Mouse (Mus musculus) heart, postnatal 10 days (tissue): ENCODE results near the gene Dhx29. TPM values are rescaled to one million over a fixed set of nuclear protein-coding genes. Genes with fewer than 3 reads are reported as not detected.

Experiments used
- DNase-seq, 2 experiments: peaks; one replicate each; pipeline ENCODE4 v3.0.0; 2021
- intact Hi-C: fragments of 180-260 bp; cut with DNase I; formaldehyde crosslinking; loops from one replicate; pipeline ENCODE4 v1.15.1; 2025
- total RNA-seq, 2 experiments: library from RNA; stranded (reverse); gene quantifications; 2 replicates each; pipeline ENCODE4 v1.2.3; 2021

The Dhx29 gene
- 10 to 100 TPM; 12.8 to 15.9 TPM for total RNA-seq

DNA sequence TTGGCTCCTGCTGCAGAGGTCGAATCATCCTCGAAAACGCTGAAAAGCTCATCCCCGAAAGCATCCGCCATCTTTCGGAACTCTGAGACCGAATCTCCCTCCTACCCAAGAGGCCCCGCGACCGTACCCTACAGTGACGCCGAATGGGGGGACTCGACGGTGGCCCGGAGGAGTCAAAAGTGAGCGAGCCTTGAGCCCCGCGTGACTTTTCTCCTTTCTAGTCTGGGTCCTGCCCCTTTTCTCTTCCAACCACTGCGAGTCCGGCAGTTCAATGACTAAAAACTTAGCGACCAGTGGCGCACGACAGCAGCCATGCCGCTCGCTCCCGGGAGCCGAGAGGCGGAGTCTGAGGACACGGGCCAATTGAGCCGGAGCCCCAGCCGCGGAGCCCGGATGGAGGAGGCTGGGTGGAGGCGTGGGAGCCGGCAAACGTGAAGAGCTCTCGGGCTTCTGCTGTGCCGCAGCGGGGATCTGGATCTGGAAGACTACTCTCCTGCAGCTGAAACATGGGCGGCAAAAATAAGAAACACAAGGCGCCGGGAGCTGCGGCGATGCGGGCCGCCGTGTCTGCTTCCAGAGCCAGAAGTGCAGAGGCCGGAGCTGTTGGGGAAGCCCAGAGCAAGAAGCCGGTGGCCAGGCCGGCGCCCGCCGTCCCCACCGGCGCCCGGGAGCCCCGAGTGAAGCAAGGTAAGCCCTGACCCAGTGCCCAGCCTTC, at the start of gene Dhx29, which contains the start of gene Mtrex:
Dhx29 (plus strand) TSS at position 168 of the 715 bp plus-strand sequence.
Mtrex (minus strand) TSS at position 112 of the 715 bp plus-strand sequence.
- DNase-seq = peak; percentile 100
- intact Hi-C loops = loop anchor here (2.0 kb wide), 1 partner anchor 109 kb away; no protein-coding TSS in a partner anchor

DNA sequence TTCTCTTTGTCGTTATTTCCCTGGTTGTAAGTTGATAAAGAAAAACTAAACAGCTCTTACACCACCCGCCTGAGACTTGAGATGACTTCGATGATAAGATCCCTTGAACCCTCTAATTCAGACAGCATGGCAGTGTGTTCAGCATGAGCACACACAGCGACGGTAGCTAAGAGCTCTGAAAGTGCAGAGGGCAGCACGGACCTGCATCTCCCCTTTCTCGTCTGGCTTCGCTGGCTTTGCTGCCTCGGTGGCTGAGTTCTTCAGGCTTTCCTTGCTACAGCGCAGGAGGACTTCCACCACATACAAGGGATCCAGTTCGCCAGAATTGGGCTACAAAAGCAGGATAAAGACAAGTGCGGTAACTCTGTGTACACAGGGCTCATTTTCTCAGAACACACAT, 40.0 kb upstream of the Dhx29 start:
- intact Hi-C loops = no loop called here
- no peak for DNase-seq

GRCm38 (mm10) chr13:112902176-112902575, 25.1 kb upstream of the Dhx29 start:
- intact Hi-C loops = no loop called here
- DNase-seq = no peak

DNA sequence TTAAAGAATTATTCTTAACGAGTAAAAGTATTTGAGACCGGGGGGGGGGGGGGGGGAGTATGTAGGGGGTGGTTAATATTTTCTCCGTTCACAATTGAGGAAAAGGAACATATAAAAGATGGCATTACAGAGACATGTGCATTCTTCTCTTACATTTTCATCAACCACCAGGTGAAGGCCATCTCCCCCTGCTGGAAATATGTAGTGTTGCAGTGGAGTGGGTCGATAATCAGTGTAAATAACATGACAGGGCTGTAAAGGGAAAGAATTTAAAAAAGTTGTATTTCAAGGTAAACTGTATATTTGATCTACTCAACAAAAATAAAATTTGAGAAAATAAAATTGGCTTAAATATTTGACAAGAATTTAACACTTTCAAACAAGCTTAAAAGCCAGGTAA, 17.6 kb upstream of the Dhx29 start:
- intact Hi-C loops = loop anchor here (1.0 kb wide), 1 partner anchor 235 kb away; no protein-coding TSS in a partner anchor
- peak; percentile 44 to 61 for DNase-seq

DNA sequence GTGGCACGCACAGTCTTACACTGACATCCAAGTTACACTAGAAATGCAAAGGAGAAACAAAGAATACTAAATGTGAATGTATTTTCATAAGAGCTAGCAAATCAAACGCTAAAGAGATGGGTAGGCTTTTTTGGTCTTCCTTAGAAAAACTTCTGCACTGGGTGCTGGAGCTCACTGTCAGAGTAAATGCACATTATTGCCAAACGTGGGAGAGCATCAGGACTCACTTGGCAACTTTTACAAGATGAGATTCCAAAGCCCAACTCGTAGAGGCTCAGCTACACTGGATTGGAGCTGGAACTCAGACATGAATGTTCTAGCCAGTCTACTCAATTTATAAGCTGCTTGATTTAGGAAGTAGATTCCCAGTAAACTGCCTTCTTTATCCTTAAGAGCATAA, 16.8 kb upstream of the Dhx29 start:
- intact Hi-C loops = loop anchor here (1.0 kb wide), 1 partner anchor 236 kb away; no protein-coding TSS in a partner anchor

DNA sequence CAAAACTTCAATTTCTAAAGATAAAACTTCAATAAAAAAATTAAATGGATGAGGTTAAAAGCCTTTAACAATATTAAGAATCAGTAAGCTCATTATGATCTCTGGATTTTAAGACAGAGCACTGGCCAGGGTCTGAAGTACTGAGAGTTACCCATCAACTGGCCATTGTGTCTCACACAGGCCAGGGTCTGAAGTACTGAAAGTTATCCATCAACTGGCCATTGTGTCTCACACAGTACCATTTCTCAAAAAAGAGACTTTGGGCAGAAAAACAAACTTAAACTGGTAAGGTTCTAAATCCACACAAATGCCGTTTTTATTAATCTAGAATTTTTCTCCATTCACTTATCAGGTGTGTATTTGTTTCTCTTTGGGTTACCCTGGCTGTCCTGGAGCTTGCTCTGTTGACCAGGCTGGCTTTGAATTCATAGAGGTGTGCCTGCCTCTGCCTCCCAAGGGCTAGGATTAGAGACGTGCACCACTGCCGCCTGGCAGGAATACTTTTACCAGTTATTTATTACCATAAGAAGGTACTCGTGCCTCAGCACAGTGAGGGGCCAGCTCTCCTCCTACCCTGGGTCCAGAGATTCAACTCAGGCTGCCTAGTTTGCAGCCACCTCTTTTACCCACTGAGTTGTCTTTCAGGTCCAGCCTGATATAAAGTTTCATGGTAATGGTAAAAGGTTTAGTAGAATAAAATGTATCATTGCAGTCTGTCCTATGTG, 8.0 kb upstream of the Dhx29 start:
- intact Hi-C loops = no loop called here
- no peak for DNase-seq

More for the DNA sequence above, 16.8 kb upstream of the Dhx29 start:
- DNase-seq = no peak

DNA sequence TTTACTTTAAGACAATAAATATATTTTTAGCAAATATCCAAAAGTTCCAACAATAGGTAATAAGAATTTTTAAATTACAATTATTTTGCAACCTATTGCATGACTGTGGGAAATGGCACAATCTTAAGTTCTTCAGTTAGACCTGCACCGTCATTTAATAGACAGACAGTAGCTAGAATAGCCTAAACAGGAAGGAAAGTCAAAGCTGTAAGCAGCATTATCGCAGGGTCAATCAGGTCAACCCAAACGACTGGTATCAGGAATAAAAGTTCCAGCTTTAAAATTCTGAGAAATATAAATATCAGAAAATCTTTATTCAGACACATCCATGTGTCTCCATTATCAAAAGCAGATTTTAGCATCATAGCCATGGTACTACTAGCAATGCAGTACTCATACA, 6.3 kb upstream of the Dhx29 start:
- no peak for DNase-seq
- intact Hi-C loops = no loop called here

DNA sequence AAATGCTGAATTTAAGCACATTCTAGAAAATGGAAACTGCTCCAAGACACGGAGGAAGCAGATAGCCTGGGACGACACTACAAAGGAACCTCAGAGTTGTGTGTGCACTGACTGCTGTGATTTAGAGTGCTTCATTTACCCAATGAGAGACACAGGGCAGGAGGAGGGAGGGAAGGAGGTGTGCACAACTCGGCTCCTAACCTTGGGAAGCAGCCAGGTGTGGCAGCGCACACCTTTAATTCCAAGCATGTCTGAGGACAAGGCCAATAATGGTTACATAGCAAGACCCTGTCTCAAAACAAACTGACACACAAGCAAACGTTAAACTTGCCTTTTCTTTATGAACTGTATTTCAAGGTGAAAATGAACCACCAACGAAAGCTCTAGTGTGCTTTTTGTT, 2.0 kb upstream of the Dhx29 start:
- no peak for DNase-seq
- intact Hi-C loops = no loop called here

GRCm38 (mm10) chr13:112925976-112926375, 1.3 kb upstream of the Dhx29 start:
- intact Hi-C loops = no loop called here

DNA sequence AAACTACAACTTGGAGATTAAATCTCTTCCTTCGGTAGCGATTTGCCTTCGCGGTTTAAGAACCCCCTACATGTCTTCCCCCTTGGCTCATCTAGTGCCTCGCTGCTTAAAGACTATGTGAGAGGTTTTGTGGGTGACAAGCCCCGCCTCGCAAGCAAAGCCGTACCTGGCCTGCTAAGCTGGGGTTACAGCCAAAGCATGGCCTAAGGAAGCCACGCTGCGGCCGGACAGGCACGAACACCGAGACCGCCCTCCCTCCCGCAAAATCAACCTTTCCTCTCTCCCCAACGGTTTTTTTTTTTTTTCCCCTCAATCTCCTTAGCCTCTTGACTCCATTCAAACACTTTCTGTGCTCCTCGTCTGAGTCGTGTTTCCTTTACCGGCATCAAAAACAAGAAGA, 458 bp upstream of the Dhx29 start:
- no peak for DNase-seq
- intact Hi-C loops = no loop called here

More at GRCm38 (mm10) chr13:112925976-112926375, 1.3 kb upstream of the Dhx29 start:
- DNase-seq = no peak

GRCm38 (mm10) chr13:112928038-112928668, 899 bp downstream of the Dhx29 start:
- intact Hi-C loops = loop anchor here (2.0 kb wide), 1 partner anchor 109 kb away; no protein-coding TSS in a partner anchor
- DNase-seq = no peak

DNA sequence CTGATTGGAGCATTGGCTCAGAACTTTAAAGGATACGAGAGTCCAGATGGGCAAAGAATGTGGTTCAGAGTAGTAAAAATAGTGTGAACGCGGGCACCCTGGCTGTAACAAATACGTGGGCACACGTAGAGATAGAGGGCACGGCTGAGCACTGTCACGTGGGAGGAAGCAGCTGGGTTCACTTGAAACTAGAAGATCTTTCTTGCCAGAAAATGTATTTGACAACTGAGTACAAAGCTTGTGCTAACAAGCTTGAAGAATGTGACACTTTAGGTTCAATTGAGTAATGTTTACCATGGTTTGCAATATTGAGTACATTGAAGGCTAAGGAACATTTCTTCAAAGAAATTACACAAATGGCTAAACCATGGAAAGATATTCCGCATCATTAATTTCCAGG, 10.9 kb downstream of the Dhx29 start:
- intact Hi-C loops = no loop called here
- DNase-seq = no peak

DNA sequence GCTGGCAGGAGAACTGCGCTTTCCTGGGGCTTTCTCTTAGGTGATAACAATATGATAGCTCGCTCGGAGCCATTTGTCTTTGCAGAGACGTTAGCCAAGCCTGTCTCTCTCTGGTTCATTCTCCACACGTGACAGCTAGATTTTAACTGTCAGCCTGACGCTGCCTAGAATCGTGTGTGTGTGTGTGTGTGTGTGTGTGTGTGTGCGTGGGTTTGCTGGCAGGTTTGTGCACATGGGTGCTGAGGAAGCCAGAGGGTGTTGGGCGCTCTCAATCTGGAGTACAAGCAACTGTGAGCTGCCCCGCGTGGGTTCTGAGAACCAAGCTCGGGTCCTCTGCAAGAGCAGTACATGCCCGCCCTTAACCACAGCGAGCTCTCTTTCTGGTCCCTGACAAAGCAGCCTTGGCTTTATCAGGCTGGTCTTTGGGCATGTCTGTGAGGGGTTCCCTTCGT, 14.7 kb downstream of the Dhx29 start:
- intact Hi-C loops = no loop called here
- DNase-seq = no peak

DNA sequence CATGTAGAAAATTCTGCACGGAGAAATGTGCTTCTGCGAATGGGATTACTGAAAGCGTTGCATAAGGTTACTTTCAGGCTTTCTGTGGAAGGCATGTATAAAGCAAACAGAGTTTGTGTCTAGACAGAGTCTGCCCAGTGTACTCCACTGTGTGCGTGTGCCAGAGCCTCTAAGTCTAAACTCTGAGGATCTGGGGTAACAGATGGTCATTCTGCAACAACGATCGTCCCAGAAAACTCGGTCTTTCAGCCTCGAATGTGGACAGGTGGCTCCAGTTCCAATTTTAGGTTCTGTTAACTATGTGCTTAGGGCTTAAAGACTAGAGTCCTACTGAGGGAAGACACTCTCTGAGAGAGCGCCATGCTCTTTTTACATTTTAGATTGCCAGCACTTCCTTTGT, 18.1 kb downstream of the Dhx29 start:
- intact Hi-C loops = no loop called here
- no peak for DNase-seq

GRCm38 (mm10) chr13:112945900-112946299, 18.6 kb downstream of the Dhx29 start:
- intact Hi-C loops = no loop called here

GRCm38 (mm10) chr13:112954067-112954466, 26.8 kb downstream of the Dhx29 start:
- DNase-seq = no peak
- intact Hi-C loops = no loop called here

More at GRCm38 (mm10) chr13:112945900-112946299, 18.6 kb downstream of the Dhx29 start:
- DNase-seq = no peak

- intact Hi-C loops = no loop called here
- DNase-seq = no peak
Observed at GRCm38 (mm10) chr13:112963081-112963480, 35.8 kb downstream of the Dhx29 start.

- intact Hi-C loops = no loop called here
- no peak for DNase-seq
Observed at GRCm38 (mm10) chr13:112964421-112964820, 37.2 kb downstream of the Dhx29 start.

- intact Hi-C loops = no loop called here
- DNase-seq = no peak
Observed at GRCm38 (mm10) chr13:112967267-112967666, 40.0 kb downstream of the Dhx29 start.

- intact Hi-C loops = no loop called here
- DNase-seq = no peak
Observed at GRCm38 (mm10) chr13:112976720-112977119, 49.5 kb downstream of the Dhx29 start.
